Mouse (Mus musculus): ENCODE data around the gene 1700030K09Rik.
A peak's percentile ranks its signal among the peaks of the same experiment; 100 is the strongest.

1700030K09Rik gene

DNA sequence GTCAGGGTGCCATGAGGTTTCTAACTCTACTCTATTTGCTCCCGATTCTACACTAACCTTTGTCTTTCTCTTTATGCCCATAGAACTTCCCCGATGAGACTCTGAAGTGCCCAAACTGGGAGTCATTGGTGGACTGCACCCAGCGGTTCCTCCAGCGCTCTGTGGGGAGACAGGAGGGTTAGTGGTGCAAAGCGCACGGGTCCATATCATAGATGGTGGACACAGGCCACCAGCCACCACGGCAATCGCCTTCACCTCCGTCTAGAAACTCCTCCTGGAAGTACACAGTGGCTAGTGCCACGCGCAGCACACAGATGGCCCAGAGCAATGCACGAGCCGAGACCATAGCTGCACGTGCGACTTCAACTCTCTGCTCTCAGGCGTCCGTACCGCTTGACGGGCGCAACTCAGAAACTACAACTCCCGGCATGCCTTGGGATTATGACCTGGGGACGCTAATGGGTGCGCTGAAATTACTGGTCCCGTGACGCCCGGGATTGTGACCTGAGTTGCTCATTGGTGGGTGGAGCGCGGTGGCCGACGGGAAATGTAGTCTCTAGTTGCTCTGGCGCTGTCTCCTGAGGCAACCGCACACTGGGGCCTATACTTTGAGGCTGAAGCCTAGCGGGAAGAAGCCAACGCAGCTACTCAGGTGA is at the start of gene 1700030K09Rik, which contains the start of gene Calr3:
1700030K09Rik (plus strand) TSS at position 543 of the 656 bp plus-strand sequence.
Calr3 (minus strand) TSS at position 533 of the 656 bp plus-strand sequence.
- DNase-seq (ENCODE audit: low spot score) = peak; percentile 82

DNA sequence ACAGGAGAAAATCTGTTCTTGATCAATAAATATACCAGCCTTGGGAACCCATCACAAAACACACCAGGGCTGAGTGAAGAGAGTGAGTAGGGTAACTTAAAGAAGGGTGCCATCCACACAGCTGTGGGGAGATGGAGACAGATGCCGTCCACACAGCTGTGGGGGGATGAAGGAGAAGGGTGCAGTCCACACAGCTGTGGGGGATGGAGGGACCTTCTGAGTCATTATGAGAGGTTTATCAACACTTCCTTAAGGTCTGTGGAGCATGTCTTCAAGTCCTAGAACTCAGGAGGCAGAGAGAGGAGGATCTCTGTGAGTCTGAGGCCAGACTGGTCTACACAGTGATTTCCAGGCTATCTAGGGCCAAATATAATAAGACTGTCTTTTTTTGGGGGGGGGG is 42.3 kb upstream of the 1700030K09Rik start:
- no peak for DNase-seq (ENCODE audit: low spot score)

DNA sequence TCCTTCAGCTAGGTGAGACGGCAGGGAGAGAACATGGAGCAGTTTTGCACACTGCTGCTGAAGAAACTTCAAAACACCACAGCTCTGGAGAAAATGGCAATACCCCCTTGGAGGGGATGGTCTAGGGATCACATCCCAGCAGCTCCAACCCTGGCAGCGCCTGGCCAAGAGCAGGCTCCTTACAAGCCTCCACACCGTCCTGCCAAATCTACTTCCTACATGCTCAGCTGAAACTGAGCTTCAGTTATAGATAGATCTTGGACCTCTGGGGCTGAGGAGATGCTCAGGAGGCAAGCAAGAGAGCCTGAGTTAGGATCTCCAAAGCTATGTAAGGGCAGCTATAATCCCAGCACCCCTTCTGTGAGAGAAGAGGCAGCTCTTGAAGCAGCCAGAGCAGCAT is 40.7 kb upstream of the 1700030K09Rik start:
- DNase-seq (ENCODE audit: low spot score) = no peak

DNA sequence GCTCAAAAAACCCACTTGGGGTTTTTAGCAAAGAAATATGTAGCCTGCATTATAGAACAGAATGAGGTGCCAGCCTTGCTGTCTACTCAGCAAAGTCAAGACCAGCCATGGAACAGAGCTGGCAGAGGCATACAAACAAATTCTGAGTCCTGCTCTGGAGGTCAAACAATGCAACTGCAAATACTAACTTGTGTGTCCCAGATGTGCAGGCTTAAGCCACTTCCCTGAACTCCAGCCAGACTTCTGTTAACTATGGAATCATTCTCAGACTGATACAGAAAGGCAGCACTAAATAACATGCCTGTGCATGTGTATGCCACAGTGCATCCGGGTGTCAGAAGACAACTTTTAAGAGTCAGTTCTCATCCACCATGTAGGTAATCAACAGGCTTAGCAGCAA is 35.8 kb upstream of the 1700030K09Rik start:
- no peak for DNase-seq (ENCODE audit: low spot score)

DNA sequence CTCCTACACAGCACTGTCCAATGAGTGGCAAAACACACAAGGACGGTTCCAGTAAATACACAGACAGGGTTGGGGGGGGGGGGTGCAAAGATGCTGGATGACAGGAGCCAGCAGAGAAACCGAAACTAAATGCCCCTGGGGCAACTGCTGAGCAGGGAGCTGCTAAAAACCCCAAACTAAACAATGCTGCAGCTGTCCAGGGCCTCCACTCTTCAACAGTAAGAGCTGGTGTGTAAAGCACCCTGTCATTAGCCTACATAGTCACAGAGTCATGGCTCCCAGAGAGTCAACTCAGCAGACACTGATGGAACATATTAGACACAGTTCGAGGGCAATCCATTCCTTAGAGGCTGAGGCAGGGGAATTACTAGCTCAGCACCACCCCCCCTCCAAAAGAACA is 34.2 kb upstream of the 1700030K09Rik start:
- no peak for DNase-seq (ENCODE audit: low spot score)

DNA sequence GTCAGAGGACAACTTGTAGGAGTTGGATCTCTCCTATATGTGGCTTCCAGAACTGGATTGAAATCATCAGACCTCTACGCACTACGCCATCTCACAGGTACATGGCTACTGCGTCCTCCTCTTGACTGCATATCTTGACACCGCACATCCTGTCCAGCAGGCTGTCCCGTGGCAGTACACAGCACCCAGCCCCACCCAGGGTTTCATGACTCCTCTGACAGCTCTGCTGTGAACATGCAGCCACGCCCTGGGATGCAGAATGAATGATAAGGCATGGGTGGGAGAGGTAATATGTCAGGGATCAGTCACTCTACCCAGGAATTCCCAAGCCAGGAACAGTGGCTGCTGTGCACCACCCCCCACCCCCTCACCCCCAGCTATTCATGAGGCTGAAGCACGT is 29.8 kb upstream of the 1700030K09Rik start:
- DNase-seq (ENCODE audit: low spot score) = no peak

DNA sequence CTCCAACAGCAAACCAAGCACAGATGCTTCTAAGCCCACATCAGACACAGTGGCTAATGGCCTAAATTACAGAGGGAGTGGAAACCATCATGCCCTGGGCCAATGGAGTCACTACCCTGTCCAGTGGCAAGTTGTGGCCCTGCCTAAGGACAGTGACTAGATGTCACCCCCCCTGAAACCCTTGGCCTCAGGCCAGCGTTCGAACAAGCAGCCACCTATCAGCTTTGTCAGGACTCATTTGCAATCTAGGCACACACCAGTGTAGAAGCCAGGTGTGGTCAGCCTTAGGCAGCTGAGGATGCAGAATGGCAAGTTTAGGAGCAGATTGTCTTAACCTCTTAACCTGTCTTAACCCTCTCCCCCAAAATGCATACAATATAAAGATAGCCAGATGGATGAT is 28.4 kb upstream of the 1700030K09Rik start:
- no peak for DNase-seq (ENCODE audit: low spot score)

DNA sequence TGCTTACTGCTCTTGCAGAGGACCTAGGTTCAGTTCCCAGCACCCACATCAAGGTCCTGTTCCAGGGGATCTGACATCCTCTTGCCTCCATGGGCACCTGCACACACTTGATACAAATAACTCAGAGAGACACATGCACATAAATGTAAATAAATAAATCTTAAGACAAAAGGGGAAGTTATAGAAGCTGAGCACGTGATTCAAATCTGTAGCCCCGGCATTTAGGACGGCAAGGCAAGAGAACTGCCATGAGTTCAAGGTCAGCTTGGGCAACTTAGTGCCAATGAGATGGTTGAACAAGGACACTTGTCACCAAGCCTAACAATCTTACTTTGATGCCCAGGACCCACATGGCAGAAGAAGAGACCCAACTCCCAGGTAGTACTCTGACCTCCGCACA is 25.6 kb upstream of the 1700030K09Rik start:
- no peak for DNase-seq (ENCODE audit: low spot score)

DNA sequence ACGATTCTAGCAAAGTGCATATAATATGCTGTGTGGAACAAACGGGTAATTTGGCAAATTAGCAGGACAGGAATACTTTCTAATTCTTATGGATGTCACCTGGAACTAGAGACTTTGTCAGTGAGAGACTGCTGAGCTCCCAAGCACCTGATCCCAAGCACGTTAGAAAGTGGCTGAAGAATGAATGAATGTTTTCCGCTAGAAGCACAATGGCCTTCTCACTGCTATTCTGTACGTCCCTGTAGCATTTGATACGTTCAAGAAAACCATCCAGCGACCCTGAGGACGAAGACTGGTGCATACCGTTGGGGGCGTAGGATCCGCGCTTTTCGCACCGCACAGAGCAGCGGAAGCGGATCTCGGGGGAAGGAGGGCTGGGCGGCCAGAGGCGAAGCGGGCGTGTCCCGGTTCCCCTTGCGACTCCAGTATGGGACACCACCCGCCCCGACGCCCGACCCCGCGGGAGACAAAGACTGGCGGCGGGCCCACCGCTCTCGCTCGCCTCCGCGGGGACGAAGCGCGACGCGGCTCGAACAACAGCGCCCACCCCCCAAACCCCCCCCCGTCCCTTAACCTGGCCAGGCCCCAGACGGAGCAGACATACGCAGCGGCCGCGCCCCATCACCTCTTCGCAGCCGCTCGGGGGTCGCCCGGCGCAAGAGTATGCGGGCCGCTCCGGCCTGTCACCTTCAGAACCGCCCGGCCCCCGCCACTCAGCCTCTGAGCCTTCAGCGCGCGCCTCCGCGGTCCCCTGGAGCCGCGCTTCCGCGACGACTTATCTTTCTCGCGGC is 22.9 kb upstream of the 1700030K09Rik start:
- DNase-seq (ENCODE audit: low spot score) = no peak

DNA sequence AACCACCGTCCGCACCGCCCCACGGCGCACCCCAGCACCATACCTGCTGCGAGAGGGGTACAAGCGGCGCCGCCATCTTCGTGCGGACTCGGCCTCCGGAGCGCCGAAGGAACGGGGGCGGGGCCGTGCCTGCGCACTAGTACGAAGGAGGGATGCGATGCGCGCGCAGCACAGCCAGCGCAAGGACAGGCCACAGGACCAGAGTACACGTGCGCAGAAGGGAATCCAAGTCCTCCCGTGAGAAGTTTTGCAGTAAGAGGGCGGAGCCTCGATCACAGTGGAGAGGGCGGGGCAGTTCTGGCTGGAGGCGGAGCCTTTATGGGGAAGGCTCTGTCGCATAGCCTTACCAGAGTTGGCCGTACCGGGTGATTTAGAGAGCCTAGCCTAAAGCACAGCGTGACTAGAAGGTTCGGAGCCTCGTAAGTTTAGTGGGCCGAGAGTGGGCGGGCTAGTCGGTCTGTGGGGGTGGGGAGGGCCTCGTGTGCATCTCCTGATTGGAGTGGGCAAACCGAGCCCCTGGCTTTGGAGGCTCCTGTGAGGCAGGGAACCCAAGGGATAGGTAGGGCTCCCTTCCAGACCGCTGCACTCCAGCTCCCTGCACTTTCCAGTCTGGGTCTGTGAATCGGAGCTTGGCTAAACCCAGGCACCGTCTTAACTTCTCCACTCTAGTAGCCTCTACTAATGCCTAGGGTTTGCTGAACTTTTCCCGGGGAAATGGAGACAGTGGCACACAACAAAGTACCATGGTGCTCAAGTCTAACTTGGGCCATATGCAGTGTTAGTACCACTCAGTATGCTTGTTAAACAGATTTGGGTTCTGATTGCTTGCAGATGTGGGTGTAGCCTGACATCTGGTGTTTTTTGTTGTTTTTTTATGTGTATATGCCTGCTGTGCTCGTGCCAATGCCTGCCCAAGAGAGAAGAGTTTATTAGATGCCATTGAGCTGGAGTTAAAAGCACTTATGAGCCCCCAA is 22.0 kb upstream of the 1700030K09Rik start, which contains the start of gene Eps15l1:
Eps15l1 (minus strand) TSS at position 99 of the 974 bp plus-strand sequence.
- DNase-seq (ENCODE audit: low spot score) = peak; percentile 94

DNA sequence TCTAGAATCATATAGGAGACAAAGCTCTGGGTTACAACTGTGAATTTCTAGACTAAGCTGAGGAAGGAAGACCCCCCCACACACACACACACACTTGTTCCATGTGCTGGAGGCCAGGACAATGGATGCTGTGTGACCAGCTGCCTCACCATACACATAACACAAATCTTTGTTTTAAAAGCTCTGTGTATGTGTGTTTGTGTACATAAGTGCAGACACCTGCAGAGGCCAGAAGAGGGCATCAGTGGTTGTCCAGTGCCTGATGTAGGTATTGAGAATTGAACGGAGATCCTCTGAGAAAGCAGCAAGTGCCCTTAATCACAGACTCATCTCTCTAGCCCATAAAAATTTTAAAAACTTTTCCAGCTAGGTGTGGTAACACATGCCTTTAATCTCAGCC is 20.8 kb upstream of the 1700030K09Rik start:
- DNase-seq (ENCODE audit: low spot score) = no peak

DNA sequence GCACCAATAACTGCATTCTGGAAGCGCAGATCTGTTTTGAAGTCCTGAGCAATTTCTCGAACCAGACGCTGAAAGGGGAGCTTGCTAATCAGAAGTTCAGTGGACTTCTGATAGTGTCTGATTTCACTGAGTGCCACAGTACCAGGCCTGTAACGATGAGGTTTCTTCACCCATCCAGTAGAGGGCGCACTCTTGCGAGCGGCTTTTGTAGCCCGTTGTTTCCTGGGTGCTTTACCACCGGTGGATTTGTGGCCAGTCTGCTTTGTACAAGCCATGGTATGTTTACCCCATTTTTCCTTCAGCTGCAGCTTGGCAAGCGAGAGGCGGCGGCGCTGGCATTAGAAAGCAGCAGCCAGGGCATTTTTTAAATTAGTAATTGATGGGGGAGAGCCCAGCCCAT is 14.0 kb upstream of the 1700030K09Rik start:
- DNase-seq (ENCODE audit: low spot score) = no peak

DNA sequence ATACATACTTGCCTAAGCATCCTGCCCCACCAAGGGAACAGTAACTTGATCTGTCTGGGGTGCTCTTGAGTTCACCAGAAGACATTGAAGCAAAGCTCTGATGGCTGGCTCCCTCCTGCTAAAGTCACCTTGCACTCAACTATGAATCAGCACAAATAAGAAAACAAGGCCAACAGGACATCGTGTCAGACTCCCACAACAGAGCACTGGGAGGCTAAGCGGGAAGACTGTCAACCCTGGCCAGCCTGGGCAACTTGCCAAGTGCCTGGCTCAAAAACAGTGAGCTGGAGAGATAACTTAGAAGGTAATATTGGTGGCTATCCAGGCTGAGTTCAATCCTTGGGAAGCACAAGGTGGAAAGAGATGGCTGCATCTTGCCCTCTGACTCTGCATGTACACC is 8.7 kb upstream of the 1700030K09Rik start:
- DNase-seq (ENCODE audit: low spot score) = peak; percentile 17

DNA sequence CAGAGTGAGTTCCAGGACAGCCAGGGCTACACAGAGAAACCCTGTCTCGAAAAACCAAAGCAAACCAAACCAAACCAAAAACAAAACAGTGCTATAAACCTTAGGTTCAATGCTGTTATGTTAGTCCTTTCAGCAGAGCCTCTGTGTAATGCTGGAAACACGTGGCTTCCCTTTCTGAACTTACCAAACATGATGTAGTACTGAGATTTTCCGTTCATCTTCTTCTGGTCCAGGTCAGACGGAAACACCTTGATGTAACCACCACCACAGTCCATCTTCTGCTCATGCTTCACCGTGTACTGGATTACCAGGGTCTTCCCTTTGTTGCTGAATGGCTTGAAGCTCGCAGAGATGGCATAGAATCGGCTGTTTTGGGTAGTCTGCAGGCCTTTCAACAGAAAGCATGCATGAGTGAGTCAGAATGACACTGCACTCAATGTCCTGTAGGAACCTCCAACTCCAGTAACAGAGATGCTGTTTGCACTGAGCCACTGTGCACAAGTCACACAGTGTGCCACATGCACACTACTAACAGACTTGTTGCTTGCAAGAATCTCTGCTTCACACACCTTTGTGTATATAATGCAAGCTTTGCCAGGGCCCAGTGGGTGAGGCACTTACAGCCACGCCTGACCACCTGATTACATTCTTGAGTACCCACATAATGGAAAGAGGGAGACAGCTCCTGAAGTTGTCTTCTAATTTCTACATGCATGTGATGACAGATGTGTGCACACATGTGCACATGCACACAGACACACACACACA is 5.2 kb upstream of the 1700030K09Rik start:
- no peak for DNase-seq (ENCODE audit: low spot score)

DNA sequence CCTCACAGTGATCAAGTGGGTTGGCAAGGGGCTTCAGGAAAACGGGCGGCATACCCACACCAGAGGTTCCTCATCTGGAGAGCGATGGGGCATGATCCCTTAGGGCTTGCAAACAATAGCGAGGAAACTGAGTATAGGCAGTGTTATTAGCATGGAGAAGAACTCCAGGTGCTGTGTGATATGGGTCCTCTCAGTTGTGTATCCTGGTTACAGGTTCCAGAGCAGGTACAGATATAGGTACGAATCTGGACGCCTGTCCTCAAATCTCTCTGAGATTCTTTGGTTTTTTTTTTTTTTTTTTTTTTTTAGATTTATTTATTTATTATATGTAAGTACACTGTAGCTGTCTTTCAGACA is 292 bp downstream of the 1700030K09Rik start:
- no peak for DNase-seq (ENCODE audit: low spot score)

DNA sequence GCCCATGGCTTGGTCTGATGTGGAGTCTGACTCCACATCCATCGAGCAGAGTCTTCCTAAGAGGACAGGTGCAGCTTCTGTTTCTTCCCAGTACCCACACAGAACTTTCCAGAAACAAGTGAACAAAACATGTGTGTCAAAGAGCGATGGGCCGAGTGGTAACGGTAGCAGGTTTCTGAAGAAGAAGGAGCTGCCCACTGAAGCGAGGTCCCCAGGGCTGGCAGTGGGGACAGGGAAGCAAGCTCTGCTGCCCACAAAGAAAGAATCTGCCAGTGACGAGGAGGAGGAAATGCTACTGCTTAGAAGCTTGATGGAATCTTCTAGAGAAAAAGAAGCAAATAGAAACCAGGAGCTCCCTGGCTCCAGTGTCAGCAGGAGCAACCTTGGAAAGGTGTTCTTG is 1.4 kb downstream of the 1700030K09Rik start:
- no peak for DNase-seq (ENCODE audit: low spot score)

DNA sequence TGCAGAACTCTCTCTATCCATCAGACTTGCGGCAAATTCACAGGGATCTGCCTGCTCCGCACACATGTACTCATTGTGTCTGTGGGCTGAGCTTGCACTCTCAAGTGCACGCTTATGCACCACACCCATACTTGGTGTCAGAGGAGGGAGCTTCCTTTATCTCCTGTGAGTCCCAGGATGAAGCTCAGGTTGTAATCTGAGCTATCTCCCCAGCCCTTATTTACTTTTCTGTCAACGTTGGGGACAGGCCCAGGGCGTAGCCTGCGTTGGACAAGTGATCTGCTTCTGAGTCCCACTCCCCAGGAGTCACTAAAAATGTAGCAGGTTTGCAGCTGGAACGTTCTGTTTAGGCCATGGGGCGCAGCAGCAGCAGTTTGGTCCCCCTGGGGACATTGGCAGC is 7.8 kb downstream of the 1700030K09Rik start:
- no peak for DNase-seq (ENCODE audit: low spot score)

DNA sequence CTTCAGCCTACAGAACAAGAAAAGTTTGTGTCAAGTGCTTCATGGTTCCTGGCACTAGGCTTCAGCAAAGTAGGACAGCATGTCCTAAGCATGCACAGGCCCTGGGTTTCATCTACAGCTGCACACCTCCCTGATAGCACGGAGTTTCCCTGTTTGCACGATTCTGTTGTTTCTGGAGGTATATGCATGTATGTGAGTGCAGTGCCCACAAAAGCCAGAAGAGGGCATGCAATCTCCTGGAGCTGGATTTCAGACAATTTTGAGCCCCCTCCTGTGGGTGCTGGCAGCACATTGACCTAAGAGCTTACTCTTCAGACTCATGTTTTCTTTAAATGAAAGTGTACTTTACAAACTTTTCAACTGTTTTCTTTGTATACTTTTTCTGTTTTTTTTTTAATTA is 10.2 kb downstream of the 1700030K09Rik start:
- DNase-seq (ENCODE audit: low spot score) = no peak

DNA sequence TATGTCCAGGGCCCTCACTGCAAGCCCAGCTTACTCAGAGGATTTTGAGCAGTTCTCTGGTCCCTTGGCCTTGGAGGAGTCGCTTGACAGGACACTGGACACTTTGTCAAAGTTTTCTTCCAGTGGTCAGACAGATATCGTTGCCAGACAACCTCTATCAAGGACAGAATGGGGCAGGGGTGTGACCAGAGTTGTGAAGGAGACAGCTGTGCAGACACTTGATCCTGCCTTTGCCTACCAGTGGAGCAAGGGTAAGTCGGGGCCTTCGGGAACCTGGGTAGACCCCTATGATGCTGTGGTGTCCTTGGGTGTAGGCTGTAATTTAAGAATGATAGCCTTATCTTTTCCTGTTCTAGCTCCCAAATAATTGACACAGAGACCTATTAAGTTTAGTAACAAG is 11.6 kb downstream of the 1700030K09Rik start:
- DNase-seq (ENCODE audit: low spot score) = no peak

DNA sequence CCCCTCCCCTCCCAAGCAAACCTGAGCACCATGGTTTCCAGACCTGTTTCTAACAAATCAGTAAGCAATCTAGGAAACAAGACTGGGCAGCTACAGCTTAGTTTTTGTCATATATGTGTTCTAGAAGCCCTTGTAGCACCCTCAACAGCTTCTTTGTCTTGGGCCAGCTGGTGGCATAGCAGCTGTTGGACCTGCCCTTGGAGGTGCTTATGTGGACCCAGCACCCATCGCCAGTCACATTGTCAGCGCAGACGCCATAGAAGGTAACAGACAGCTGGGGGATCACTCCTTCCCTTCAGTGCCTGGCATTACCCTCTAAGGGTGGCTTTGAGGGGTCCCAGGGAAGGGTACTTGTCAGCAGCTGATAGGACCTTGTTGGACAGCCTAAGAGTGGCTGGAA is 14.1 kb downstream of the 1700030K09Rik start:
- no peak for DNase-seq (ENCODE audit: low spot score)

DNA sequence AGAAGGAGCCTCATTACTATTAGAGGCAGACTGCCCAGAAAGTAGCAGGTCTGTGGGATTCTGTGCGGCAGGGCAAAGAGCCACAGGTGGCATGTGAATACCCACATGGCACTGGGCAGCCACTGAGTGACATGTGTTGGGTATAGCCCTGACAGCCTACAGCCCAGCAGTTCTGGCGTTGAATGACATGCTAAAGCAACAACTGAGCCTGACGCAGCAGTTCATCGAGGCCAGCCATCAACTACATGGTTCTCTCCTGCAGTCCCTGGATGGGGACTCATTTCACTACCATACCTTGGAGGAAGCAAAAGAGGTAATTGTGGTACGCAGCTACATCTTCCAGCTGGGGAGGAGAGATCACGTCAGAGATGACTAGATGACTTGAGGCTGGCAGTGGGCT is 14.8 kb downstream of the 1700030K09Rik start:
- DNase-seq (ENCODE audit: low spot score) = no peak

Measured in ovary, postnatal 10 days (tissue).